Mouse (Mus musculus) cerebellum, adult 2 months (tissue): ENCODE data around the gene Acy3. TPM values are rescaled to one million over a fixed set of nuclear protein-coding genes. Genes with fewer than 3 reads are reported as not detected.
"Not testable (repeated sequence)": the region's sequence is repeated elsewhere in the genome, so short reads cannot be mapped to it uniquely, and the experiment has no call there.

Experiments used
- DNase-seq, 2 experiments: peaks; one replicate each; pipeline ENCODE4 v3.0.0; 2021
- H3K27ac ChIP-seq: fragments of 200-500 bp; 2 replicates; pipeline ENCODE4 v1.5.1; 2012; ENCODE audit warnings: low read length, control low read depth, inconsistent platforms; ENCODE audit not compliant: insufficient read depth
- H3K27me3 ChIP-seq: fragments of 200-500 bp; 2 replicates; pipeline ENCODE4 v1.6.1; 2012; ENCODE audit warnings: inconsistent platforms, mild to moderate bottlenecking, low read length, moderate library complexity; ENCODE audit not compliant: control insufficient read depth, insufficient read depth
- H3K4me1 ChIP-seq: fragments of 200-500 bp; 2 replicates; pipeline ENCODE4 v1.6.1; 2011; ENCODE audit warnings: low read length; ENCODE audit not compliant: control insufficient read depth, insufficient read depth
- H3K4me3 ChIP-seq: fragments of 200-500 bp; replicated peaks from 2 replicates; pipeline ENCODE3; 2011; ENCODE audit warnings: mild to moderate bottlenecking, low read depth, low read length, control low read depth; ENCODE audit not compliant: insufficient read depth
- CTCF ChIP-seq: fragments of 200-500 bp; IDR thresholded peaks from 2 replicates; pipeline ENCODE4 v1.5.1; 2011; ENCODE audit warnings: low read depth, mild to moderate bottlenecking, control low read depth, low read length, moderate library complexity, borderline replicate concordance; ENCODE audit not compliant: insufficient read depth
- POLR2A ChIP-seq: fragments of 200-500 bp; IDR thresholded peaks from 2 replicates; pipeline ENCODE4 v1.6.1; 2011; ENCODE audit warnings: low read length, control low read depth, borderline replicate concordance; ENCODE audit not compliant: insufficient read depth
- WGBS: fragments of 180-500 bp; shearing (Covaris S2); methylation state at CpG from one replicate; pipeline ENCODE4 v1.1.7; 2018; 5-methylcytosine and 5-hydroxymethylcytosine counted together
- polyA plus RNA-seq: library from polyadenylated mRNA; depleted of rRNA; stranded (reverse); fragments of >200 nt; gene quantifications from 2 replicates; pipeline ENCODE4 v1.2.3, GENCODE M21; 2012; rRNA removed

Gene Acy3
- polyA plus RNA-seq, 1 experiment = 10.8 TPM

GRCm38 (mm10) chr19:4027576-4027975, 41.2 kb downstream of the Acy3 start:
- Histone ChIP-seq H3K27me3 (no peaks in the 10 kb centered on the region), H3K4me1 (no peaks in the 10 kb centered on the region), H3K4me3 (no peak overlapping the region), H3K27ac (no peak overlapping the region)
- TF ChIP-seq CTCF (no peak), POLR2A (no peak)
- DNase-seq = no peak

- Histone ChIP-seq H3K4me3 (no peak overlapping the region), H3K27ac (no peak overlapping the region), H3K4me1 (peaks cover 6% of the 10 kb centered on the region), H3K27me3 (no peaks in the 10 kb centered on the region)
- no peak for TF ChIP-seq CTCF
- TF ChIP-seq POLR2A = no peak
- WGBS = 63% methylated on average over 7 of the region's 7 CpGs
- DNase-seq = no peak
Observed at GRCm38 (mm10) chr19:4032668-4033067, 46.3 kb downstream of the Acy3 start.

GRCm38 (mm10) chr19:4033298-4033697, 46.9 kb downstream of the Acy3 start:
- no peak for TF ChIP-seq CTCF
- no peak for TF ChIP-seq POLR2A
- Histone ChIP-seq H3K27ac (no peak overlapping the region), H3K27me3 (no peaks in the 10 kb centered on the region), H3K4me1 (peaks cover 6% of the 10 kb centered on the region), H3K4me3 (no peak overlapping the region)
- 77% methylated on average over 3 of the region's 3 CpGs for WGBS
- no peak for DNase-seq

- 65% methylated on average over 5 of the region's 5 CpGs for WGBS
- Histone ChIP-seq H3K4me3 (no peak overlapping the region), H3K27me3 (no peaks in the 10 kb centered on the region), H3K4me1 (peaks cover 6% of the 10 kb centered on the region), H3K27ac (no peak overlapping the region)
- no peak for DNase-seq
- TF ChIP-seq POLR2A = no peak
- no peak for TF ChIP-seq CTCF
Observed at GRCm38 (mm10) chr19:4033742-4034141, 47.4 kb downstream of the Acy3 start.

GRCm38 (mm10) chr19:4036327-4037045, 50.1 kb downstream of the Acy3 start:
- Histone ChIP-seq H3K4me3 (no peak overlapping the region), H3K4me1 (peaks cover 6% of the 10 kb centered on the region), H3K27ac (0 out of 2 replicates have a peak overlapping the region, but pooled peaks have one; percentile 4), H3K27me3 (no peaks in the 10 kb centered on the region)
- no peak for DNase-seq
- TF ChIP-seq POLR2A (no peak), CTCF (no peak)
- WGBS = 54% methylated on average over 12 of the region's 12 CpGs

GRCm38 (mm10) chr19:4037154-4037787, 50.9 kb downstream of the Acy3 start:
- DNase-seq, H3K27me3 ChIP-seq, H3K4me1 ChIP-seq: not testable (repeated sequence)
- Histone ChIP-seq H3K27ac (peak overlapping the region; percentile 47), H3K4me3 (peak overlapping the region; percentile 78)
- WGBS = 20% methylated on average over 8 of the region's 8 CpGs

GRCm38 (mm10) chr19:4037788-4038232, 51.4 kb downstream of the Acy3 start, which contains the start of gene Gstp1:
TSS of gene Gstp1 (minus strand) at chr19:4037985.
- peak; percentile 83 to 84 for DNase-seq
- Histone ChIP-seq H3K4me3 (peak within 1 kb of the TSS; percentile 78), H3K27me3 (no peaks in the 10 kb centered on the region), H3K27ac (peak within 1 kb of the TSS; percentile 47), H3K4me1 (peaks cover 6% of the 10 kb centered on the region)
- TF ChIP-seq POLR2A = peak; percentile 84
- no peak for TF ChIP-seq CTCF
- WGBS = under 1% methylated on average over 26 of the region's 26 CpGs

Other genes starting within 250 kb of the Acy3 start
- 36.9 and 38.3 TPM in 2 replicates for gene Kmt5b, start 219.1 kb upstream of the Acy3 start, polyA plus RNA-seq
- 118 and 132 TPM in 2 replicates for gene Chka, start 134.8 kb upstream of the Acy3 start, polyA plus RNA-seq
- gene Tcirg1, start 79.4 kb upstream of the Acy3 start, polyA plus RNA-seq = 29.9 and 32.3 TPM in 2 replicates
- gene Ndufs8, start 73.8 kb upstream of the Acy3 start, polyA plus RNA-seq = 363 and 369 TPM in 2 replicates
- 7.0 and 8.0 TPM in 2 replicates for gene Aldh3b1, start 56.8 kb upstream of the Acy3 start, polyA plus RNA-seq
- 14.3 and 14.5 TPM in 2 replicates for gene Unc93b1, start 51.4 kb upstream of the Acy3 start, polyA plus RNA-seq
- gene Aldh3b3, start 27.9 kb upstream of the Acy3 start, polyA plus RNA-seq = 0.11 and 0.21 TPM in 2 replicates
- 0.32 and 0.36 TPM in 2 replicates for gene Aldh3b2, start 14.2 kb upstream of the Acy3 start, polyA plus RNA-seq
- 0.08 and 0.33 TPM in 2 replicates for gene Tbx10, start 6.2 kb downstream of the Acy3 start, polyA plus RNA-seq
- 8.4 and 9.4 TPM in 2 replicates for gene Nudt8, start 14.0 kb downstream of the Acy3 start, polyA plus RNA-seq
- gene Gm49405, start 14.1 kb downstream of the Acy3 start, polyA plus RNA-seq = 4.8 and 5.5 TPM in 2 replicates
- 15.8 and 19.9 TPM in 2 replicates for gene Doc2g, start 16.7 kb downstream of the Acy3 start, polyA plus RNA-seq
- 331 and 332 TPM in 2 replicates for gene Ndufv1, start 26.2 kb downstream of the Acy3 start, polyA plus RNA-seq
- 517 and 561 TPM in 2 replicates for gene Gstp1, start 51.4 kb downstream of the Acy3 start, polyA plus RNA-seq
- gene Gstp2, start 59.5 kb downstream of the Acy3 start, polyA plus RNA-seq = 8.0 and 10.0 TPM in 2 replicates
- gene Gstp3, start 73.0 kb downstream of the Acy3 start, polyA plus RNA-seq = not detected in 2 replicates
- gene Cabp2, start 95.0 kb downstream of the Acy3 start, polyA plus RNA-seq = 5.5 and 8.0 TPM in 2 replicates
- gene Cdk2ap2, start 110.6 kb downstream of the Acy3 start, polyA plus RNA-seq = 88.7 and 97.0 TPM in 2 replicates
- gene Pitpnm1, start 113.4 kb downstream of the Acy3 start, polyA plus RNA-seq = 568 and 602 TPM in 2 replicates
- 207 and 209 TPM in 2 replicates for gene Aip, start 139.3 kb downstream of the Acy3 start, polyA plus RNA-seq
- gene Gpr152, start 153.2 kb downstream of the Acy3 start, polyA plus RNA-seq = 0.11 and 0.13 TPM in 2 replicates
- 0.06 and 0.16 TPM in 2 replicates for gene Cabp4, start 157.5 kb downstream of the Acy3 start, polyA plus RNA-seq
- 240 and 294 TPM in 2 replicates for gene Coro1b, start 162.0 kb downstream of the Acy3 start, polyA plus RNA-seq
- 0.98 and 1.2 TPM in 2 replicates for gene Ptprcap, start 167.0 kb downstream of the Acy3 start, polyA plus RNA-seq
- gene Rps6kb2, start 176.8 kb downstream of the Acy3 start, polyA plus RNA-seq = 93.6 and 95.0 TPM in 2 replicates
- 25.8 and 31.2 TPM in 2 replicates for gene Carns1, start 188.9 kb downstream of the Acy3 start, polyA plus RNA-seq
- 1.1 and 1.4 TPM in 2 replicates for gene Tbc1d10c, start 204.7 kb downstream of the Acy3 start, polyA plus RNA-seq
- gene Ppp1ca, start 205.5 kb downstream of the Acy3 start, polyA plus RNA-seq = 316 and 348 TPM in 2 replicates
- gene Rad9a, start 215.1 kb downstream of the Acy3 start, polyA plus RNA-seq = 31.9 and 37.6 TPM in 2 replicates
- gene Clcf1, start 227.7 kb downstream of the Acy3 start, polyA plus RNA-seq = 4.3 and 5.0 TPM in 2 replicates
- gene AC109138.7, start 227.8 kb downstream of the Acy3 start, polyA plus RNA-seq = 0.77 TPM in 1 of 2 replicates, not detected in the other
- 39.3 and 40.1 TPM in 2 replicates for gene Pold4, start 245.3 kb downstream of the Acy3 start, polyA plus RNA-seq